Mouse (Mus musculus): ENCODE data around the gene Itsn1. TPM values are rescaled to one million over a fixed set of nuclear protein-coding genes. Genes with fewer than 3 reads are reported as not detected.

Itsn1 gene
- polyA plus RNA-seq, 3 experiments from 2014 or later = 0.74 to 4.1 (median 3.9) TPM

DNA sequence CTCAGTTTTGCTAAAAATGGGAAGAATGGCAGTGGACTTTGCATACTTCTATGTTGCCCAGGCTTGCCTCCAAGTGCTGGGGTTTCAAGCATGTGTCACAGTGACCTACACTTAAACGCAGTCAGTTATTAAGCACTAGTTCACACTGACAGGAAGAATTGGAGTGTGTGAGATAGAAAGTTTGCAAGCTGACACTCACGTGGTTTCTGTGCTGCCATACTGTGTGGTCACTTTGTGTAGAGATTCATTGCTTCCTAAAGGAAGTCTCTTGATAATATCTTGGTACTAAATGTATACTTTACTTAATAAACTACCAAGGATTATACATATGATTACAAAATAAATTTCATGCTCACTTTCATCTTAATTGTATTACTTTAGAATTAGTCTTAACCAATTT lies 3.7 kb downstream of the Itsn1 start:
- ATAC-seq = no peak

DNA sequence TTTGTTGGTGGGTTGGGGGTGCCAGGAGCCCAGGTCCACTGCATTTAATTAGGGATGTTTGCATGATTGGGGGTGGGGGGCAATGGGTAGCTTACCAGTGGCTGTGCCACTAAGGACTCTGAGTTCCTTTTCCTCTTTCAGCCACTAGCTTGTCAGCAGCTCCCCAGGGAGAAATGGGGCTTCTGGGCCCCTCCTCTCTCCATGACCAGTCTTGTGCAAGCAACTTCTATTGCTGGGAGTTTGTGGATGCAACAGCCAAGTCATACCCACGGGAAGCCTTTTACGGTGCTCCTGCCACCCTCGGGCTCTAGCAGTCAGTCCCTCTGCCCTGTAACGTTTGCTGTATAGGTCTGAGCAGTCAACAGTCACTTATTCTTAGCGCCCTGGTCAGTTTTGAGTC lies 5.7 kb downstream of the Itsn1 start:
- no peak for ATAC-seq

DNA sequence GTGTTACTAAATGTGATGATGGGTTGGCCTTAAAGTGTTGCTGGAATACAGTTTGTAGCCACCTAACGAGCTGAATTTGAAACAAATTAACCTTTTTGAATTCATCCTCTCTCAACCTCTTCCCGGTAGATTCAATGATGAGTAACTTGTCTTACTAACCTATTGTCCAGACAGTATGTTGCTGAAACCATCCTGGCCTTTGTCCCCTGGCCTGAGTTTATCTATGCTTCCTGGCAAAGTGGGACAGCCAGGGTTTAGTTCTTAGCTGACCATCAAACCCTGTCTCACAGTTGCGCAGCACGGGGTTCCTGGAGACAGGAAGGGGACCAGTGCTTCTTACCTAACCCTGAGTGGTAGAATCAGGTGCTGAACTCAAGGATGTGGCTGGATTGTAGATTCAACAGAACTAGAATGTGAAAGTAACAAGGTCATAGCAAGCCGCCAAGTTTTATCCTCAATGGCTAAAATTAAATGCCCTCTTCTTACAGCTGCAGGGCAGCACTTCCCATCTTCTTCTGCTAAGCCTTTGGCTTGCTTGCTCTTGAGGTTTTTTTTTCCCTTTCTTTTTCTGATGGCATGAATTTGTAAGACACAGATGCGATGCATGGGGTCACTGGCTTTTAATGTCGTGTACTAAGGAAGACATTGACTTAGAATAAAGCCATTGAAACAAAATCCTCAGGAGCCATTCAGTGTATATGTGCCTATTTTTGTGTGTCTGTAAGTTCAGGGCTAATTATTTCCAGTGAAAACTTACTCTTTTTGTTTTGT lies 7.2 kb downstream of the Itsn1 start:
- ATAC-seq = no peak

DNA sequence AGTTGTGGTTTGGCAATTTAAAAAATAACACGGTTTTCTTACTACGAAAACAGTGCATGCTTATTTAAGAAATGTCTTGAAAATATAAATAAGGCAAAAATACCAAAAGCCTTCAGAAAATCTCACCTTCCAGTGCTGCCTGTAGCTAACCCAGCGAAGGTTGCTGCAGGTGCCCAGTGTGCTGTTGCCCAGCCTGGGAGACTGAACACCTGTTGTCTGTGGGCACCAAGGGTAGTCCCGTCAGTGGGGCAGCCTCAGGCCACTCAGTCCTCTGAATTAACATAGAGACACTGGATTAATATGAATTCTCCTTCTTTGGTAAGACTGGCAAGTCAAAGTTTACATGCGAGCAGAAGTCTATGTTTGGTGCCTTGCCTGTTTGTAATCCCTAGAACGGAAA lies 9.4 kb downstream of the Itsn1 start:
- ATAC-seq = no peak

DNA sequence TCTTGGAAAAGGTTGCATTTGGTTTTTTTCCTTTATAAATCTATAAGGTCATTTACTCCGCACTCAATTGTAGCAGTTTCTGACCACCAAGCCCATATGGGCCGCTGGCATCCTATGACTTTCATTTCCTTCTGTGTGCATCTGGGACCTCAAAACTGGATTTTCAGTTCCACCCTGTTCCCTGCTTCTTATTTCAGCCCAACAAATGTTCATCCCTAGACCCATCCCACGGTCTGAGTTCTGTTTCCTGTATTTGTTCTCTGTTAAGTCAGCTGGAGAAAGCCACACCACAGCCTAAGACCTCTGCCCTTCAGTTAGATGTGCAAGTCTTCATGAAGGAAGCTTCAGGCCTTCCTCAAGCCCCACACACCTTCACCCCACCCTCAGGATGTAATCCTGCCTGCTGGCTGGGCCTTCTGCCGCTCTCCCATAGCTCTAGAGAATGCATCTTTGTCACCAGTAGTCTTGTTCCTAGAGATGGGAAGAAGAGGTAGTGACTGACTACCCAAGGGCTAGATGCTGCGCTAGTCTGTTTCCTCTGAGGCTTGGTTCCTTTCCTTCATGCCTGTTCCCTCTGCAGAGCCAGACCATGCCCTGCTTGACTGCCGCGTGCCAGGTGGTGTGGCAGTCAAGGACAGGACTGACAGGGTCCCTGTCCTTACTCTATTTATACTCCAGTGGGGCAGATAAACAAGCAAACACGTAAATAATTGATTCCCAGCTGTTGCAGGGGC lies 11.3 kb downstream of the Itsn1 start:
- no peak for ATAC-seq

DNA sequence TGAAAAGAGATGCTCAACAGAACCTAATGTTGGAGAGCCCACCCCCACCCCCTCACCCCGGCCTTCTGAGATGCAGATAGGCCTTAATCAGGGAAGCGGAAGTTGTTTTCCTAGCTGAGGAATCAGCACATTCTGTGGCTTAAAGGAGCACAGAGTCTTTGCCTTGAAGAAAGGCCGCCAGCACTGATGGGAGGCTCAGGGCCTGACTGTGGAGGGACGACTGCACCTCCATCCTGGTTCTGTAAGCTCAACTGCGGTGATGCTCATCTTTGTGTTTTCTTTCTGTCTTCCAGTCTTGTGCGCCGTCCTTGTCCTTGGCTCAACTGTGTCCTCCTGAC lies 11.8 kb downstream of the Itsn1 start:
- ATAC-seq = no peak

DNA sequence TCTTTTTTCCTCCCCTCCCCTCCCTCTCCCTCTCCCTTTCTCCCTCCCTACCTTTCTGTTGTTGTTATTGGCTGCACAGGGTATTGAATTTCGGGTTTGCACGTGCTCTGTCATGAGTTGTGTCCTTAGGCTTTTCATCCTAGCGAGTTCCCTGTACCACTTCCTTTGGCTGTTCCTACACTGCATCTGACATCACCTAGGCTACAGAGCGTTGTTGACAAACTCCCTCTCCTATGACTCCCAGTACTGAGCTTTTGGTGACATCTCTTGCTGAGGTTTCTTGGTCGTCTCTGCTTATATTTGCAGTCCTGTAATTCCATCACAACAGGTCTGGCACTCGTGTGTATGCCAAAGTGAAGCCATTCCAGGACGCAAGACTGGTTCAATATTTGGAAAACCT lies 14.0 kb downstream of the Itsn1 start:
- ATAC-seq = no peak

DNA sequence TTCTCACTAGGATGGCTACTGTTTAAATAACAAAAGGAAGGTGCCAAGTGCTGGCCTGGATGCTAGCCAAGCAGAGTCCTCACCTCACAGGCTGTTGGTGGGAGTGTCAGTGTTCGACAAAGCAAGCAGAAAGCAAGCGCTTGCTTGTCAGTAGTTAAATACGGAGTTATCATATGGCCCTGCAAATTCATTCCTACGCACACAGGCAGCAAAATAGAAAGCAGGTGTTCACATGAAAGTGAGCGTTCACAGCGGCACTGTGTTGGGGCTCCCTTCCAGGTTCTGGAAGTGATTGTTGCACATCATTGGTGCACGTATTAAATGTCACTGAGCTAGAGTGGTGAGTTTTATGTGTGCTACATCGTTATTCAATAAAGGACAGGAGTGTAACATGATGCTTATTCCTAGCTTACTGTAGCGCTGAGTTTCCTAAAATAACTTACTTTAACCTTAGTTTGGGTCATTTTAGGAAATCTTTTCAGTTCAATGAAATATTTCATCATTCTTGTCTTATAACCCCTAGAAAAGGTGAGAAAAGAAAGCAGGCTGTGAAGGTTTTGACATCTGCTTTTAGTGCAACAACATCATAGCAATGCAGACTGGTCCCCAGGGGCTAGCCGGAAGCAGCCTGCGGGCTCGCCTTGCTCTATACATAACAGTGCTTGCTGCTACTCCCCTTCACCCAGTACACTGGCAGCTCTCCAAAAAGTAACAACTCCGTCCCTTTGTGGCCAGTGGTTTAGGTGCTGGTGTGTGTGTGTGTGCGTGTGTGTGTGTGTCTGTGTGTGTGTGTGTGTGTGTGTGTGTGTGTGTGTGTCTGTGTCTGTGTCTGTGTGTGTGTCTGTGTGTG lies 17.2 kb downstream of the Itsn1 start:
- no peak for ATAC-seq

DNA sequence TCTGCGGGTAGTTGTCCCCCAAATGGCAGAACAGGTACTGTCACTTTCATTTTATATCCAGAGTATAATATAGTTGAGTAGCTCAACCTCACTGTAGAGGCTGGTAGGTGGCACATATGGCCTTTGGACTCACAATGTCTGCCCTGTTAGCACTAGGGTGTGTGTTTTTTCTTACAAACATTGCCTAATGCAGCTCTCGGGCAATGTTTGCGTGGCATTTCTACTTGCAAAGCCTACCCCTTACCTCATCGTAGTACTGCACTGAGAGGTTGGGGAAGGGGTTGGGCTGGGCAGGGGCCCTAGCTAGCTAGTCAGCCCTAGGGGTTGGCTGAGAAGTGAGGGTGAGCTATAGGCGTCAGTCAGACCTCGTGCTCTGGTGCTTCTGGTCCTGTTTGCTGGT lies 18.5 kb downstream of the Itsn1 start:
- ATAC-seq = no peak

DNA sequence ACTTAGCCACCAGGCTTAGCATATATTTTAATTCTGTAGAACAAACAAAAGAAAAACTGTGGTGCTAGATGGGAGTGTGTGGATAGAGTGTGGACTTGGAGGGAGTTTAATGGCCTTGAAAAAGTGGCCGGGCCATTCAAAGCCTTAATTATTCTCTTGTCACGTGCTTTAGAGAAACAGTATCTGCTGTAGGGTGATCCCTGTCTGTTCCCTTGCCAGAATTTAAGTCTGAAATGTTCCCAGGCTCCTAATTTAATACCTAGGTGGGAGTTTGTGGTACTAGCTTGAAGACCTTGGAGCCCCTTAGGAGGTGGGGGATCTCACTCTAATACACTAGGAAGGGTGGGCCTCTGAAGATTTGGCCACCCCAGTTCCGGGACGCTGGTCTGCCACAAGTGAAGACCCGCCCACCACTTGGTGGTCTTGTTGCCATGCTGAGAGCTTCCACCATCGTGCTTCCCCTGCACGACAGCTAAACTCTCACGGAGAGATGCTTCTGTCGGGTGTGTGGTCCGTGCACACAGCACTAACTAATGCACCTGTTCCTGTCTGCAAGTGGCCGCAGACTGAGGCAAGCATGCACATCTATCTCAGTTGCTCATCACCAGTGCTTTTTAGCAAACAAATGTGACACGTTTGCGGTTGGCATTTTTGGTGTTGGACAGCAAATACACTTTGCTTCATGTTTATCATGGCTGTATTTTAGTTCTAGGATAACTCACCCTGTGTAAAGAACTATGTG lies 22.7 kb downstream of the Itsn1 start:
- ATAC-seq = no peak

DNA sequence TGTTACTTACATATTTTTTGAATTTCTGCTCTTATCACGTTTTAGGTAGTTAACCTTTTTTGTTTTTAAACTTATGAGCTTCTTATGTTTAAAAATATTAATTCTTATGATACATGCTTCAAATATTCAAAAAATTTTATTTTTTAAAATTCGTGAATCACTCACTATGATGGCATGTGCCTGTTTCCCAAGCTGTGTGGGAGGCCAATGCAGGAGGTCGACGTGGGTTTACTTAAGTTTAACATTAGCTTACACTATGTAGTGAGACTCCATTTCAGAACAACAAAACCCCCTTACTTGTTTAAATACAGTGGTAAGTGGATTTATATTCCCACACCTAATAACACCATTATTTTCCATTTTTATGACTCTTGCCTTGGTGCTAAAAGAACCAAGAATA lies 24.5 kb downstream of the Itsn1 start:
- no peak for ATAC-seq

DNA sequence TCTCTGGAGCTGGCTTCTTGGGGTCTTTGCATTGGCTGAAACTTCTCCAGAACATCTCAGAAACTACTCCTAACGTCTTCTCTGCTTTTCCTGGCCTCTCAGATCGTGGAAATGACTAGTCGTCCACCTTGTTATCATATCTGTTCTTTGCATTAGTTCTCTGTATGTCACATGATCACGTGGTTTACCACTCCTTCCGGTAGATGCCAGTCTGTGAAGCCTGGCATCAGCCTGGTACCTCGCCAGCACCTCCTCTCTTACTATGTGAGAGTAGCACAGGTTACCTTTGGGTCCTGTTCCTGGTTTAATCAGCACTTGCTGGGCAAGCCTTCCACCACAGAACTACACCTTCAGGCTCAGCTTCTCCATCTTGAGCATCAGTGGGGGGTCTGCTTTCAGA lies 25.9 kb downstream of the Itsn1 start:
- ATAC-seq = peak; percentile 69

DNA sequence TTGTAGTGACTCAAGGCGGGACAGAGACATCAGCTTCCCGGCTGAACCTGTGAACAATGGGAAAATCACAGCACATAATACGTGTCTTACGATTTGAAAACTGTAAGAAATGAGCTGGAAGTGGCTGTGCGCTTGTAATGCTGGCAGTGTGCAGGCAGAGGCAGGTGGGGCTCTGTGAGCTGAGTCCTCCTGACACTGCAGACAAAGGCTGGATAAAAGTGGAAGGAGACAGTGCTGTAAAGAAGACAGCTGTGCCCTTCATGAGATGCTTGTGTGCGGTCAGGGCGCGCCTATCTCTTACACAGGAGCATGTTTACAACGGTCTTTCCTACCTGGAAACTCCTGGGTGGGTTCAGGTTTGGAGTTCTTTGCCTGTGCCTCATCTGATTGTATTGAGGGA lies 32.1 kb downstream of the Itsn1 start:
- no peak for ATAC-seq

DNA sequence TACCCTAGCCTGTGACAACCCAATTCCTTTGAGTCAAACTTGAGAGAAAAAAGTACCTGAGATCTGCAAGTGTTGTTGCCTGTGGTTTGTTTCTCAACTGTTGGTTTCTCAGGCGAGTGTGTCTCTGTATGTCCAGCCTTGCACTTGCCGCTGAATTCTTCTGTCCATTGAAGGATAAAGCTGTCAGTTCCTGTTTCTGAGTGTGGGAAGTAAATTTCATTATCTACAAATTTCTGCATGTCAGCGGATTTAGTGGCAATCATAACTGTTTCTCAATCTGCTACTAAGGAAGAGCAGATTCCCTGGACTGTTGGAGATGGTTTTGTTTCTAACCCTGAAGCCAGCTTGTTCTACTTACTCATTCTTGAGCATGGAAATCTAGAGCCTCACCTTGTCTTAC lies 32.7 kb downstream of the Itsn1 start:
- ATAC-seq = no peak

DNA sequence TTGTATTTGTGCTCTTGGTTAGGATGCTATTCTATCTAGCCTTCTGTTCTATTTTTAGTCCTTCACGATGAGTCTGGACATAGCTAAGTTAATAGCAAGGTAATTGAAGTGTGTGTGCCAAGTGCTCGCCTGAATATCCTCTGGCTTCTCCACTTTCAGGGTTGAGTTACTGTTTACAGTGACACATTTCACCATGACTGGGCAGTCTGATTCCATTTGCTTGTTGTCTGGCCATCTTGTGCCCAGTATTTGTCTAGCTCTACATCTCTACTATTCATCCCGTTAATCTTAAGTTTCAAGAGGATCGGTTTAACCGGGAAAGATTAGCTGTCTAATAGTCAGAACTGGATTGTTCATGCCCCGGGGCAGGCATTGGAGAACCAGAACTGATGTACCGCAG lies 33.4 kb downstream of the Itsn1 start:
- no peak for ATAC-seq

DNA sequence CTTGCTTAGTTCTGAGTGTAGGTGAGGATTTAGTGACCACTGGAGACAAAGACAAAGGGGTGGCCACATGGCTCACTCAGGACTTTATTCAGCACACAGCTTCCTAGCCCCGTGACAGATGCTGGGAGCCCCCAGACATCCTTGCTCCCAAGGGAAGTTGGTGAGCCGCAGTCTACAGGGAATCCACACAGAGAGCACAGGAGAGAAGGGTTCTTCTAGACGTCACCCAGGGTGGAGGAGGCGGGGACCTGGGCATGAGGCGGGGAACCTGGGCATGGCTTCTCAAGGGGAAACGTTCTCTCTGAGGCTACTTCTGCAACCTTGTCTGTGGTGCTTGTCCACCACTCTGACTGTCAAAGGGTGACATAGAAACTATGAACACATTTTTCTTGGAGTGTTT lies 34.9 kb downstream of the Itsn1 start:
- ATAC-seq = no peak

DNA sequence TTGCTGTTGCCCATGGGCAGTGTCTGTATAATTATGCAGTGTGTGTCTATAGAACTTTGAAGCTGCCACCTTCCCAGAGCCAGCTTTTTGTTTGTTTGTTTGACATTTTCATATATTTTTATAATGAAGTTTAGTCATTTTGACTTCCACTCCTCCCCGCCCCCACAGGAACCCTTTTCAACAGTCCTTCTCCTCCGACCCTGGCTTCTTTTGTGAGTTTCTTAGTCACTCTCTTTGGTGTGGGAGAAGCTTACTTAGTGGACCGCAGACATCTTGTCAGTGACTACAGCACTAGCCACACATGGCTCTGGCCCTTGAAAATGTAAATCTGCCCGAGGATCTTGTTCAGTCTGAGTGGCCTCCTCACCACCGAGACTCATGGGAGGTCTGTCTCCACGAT lies 35.3 kb downstream of the Itsn1 start:
- no peak for ATAC-seq

DNA sequence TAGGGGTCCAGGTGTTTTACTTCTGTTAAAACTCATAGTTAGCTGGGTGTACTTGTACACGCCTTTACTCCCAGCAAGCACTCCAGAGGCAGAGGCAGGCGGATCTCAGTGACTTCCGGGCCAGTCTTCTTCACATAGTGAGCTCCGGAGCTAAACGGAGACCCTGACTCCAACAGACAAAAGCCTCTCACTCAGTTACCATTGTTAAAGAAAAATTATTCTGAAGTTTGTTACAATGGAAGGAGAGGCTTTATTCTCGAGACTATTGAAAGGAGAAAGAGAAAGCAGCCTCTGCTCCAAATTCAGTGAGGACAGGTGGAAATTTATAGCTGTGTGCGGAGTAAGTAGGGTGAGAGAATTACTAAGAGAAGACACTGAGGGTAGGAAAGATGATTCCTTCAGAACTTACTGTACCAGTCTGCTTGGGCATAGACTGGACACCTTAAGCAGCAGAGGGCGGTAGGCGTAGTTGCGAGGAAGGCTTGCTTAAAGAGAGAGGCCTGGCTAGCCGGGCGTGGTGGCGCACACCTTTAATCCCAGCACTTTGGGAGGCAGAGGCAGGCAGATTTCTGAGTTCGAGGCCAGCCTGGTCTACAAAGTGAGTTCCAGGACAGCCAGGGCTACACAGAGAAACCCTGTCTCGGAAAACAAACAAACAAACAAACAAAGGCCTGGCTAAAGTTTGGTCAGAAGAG lies 36.2 kb downstream of the Itsn1 start:
- ATAC-seq = no peak

DNA sequence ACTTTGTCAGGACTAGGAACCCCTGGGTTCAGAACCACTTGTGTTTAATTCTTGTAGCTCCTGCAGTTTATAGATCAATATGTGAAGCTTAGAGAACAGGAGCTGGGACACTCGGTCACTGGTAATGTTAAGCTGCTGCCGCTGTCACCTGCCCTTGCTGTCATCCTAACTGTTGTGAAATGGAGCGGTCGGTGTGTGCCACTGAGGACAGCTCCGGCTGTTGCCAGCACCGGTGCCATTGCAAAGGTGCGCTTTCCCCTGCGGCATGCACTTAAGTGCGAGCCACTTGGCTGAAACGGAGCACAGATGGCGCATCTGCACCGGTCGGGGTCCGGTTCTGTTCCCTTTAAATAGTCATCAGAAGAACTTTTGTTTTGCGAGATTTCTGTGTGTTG lies 36.7 kb downstream of the Itsn1 start:
- ATAC-seq = no peak

DNA sequence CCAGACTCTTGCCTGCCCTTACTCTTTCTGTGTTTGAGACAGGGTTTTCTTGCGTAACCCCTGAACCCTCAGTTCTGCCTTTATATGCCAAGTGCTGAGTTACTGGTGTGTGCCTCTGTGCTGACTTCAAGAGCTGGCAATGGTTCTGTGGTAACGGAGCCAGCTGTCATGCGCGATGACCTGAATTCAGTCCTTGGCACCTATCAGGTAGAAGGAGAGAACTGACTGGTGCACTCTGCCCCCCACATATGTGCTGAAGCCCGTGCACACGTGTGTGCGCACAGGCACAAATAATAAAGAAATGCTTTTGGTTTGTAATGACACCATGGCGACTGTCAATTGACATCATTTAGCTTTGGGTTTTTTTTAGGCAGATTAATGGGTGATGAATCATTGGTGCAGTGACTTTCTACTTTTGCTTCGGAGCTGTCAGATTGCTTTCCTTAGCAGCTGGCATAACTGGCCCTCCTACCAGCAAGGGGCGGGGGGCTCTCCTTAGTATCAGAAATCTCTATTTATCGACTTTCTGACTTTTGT lies 38.2 kb downstream of the Itsn1 start:
- no peak for ATAC-seq

DNA sequence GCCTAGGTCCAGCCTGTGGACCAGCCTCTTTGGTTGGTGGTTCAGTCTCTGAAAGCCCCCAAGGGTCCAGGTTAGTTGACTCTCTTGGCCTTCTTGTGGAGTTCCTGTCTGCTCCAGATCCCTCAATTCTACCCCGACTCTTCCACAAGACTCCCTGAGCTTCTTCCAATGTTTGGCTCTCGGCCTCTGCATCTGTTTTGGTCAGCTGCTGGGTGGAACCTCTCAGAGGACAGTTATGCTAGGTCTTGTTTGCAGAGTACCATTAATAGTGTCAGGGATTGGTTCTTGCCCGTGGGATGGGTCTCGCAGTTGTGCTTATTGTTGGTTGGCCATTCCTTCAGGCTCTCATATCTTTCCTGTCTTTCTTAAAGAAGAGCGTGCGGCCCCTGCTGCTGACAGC lies 39.5 kb downstream of the Itsn1 start:
- no peak for ATAC-seq

DNA sequence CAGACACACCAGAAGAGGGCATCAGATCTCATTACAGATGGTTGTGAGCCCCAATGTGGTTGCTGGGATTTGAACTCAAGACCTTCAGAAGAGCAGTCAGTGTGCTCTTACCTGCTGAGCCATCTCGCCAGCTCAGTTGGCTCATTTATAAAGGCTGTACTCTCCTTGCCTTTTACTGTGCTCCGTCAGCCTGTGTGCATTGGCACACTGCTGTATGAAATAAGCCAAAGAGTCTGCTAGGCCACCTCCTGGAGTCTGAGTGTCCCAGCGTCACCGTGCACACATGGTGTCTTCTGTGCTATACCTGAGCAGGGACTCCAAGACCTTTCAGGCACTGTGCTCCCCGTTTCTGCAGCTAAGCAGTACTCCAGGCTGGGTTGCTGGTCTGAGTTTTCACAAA lies 40.8 kb downstream of the Itsn1 start:
- no peak for ATAC-seq
